ENCODE assay signal across 10 mouse cellular contexts in genomic region chr5:143638516-143639270, GRCm38 (mm10). TPM values are rescaled to one million over a fixed set of nuclear protein-coding genes. Genes with fewer than 3 reads are reported as not detected.
DNase-seq lines count a peak whose midpoint lies in the region; ATAC-seq and TF ChIP-seq lines count a peak whose summit lies in the region.
"Had no signal": no experiment of that assay in that cellular context is flagged by ENCODE, and none has a peak within 500 bp of the region (broad histone marks: within the 10 kb centered on the region; RNA-seq: fewer than 3 reads in every experiment).

No protein-coding gene starts in this region.

- H3K4me3 ChIP-seq in heart, embryonic 12.5 days = no peak overlapping the region
- no peak overlapping the region for H3K4me3 ChIP-seq in lung, embryonic 15.5 days
- H3K4me3 ChIP-seq in myocyte = no peak overlapping the region

- H3K36me3 ChIP-seq in heart, embryonic 12.5 days = no peaks in the 10 kb centered on the region
- H3K36me3 ChIP-seq in lung, embryonic 15.5 days = no peaks in the 10 kb centered on the region
- no peaks in the 10 kb centered on the region for H3K36me3 ChIP-seq in myocyte (ENCODE audit: control insufficient read depth, insufficient read depth)

- H3ac ChIP-seq in myocyte (ENCODE audit: control insufficient read depth, insufficient read length) = no peak overlapping the region

- DNase-seq in heart, postnatal 36 days = no peak
- no peak for DNase-seq in lung, postnatal 14 days
- DNase-seq in fibroblast of lung, adult 2 months (ENCODE audit: low read depth) = peak; percentile 81
- no peak for DNase-seq in right cerebral cortex, postnatal 36 days (ENCODE audit: low spot score in 2 of 2)
- DNase-seq in left cerebral cortex, adult 8-10 months (ENCODE audit: low spot score in 2 of 2) = no peak
- DNase-seq: gastrocnemius, postnatal 25 days had no signal

- H3K9ac ChIP-seq in heart, embryonic 12.5 days = no peak overlapping the region
- H3K9ac ChIP-seq in lung, embryonic 15.5 days = no peak overlapping the region

- H3K27me3 ChIP-seq in heart, embryonic 12.5 days (replicated peaks) = no peaks in the 10 kb centered on the region
- H3K27me3 ChIP-seq in lung, embryonic 15.5 days = no peaks in the 10 kb centered on the region
- H3K27me3 ChIP-seq in myocyte (ENCODE audit: control insufficient read depth, insufficient read depth, insufficient read length) = no peaks in the 10 kb centered on the region

- H3K27ac ChIP-seq in heart, embryonic 12.5 days (ENCODE audit: poor library complexity, severe bottlenecking) = 0 out of 2 replicates have a peak overlapping the region, but pooled peaks have one; percentile 28
- peak overlapping the region; percentile 34; the same call in 1 of the 2 replicates for H3K27ac ChIP-seq in lung, embryonic 15.5 days

- no peak overlapping the region for H3K4me2 ChIP-seq in heart, embryonic 12.5 days
- H3K4me2 ChIP-seq in lung, embryonic 15.5 days = no peak overlapping the region
- peak overlapping the region; percentile 76 for H3K4me2 ChIP-seq in myocyte (ENCODE audit: low read depth)
- H3K4me2 ChIP-seq: midbrain, embryonic 11.5 days had no signal

- no peak for ATAC-seq in heart, embryonic 12.5 days (ENCODE audit: insufficient number of reproducible peaks, low FRiP score)
- no peak for ATAC-seq in lung, embryonic 15.5 days (ENCODE audit: borderline replicate concordance, extremely low read depth, low FRiP score, low TSS enrichment)

- WGBS in heart, embryonic 12.5 days = 59% methylated on average over 7 of the region's 7 CpGs
- 47% methylated on average over 7 of the region's 7 CpGs for WGBS in lung, embryonic 15.5 days

- peaks cover 79% of the 10 kb centered on the region for H3K79me2 ChIP-seq in myocyte (ENCODE audit: control insufficient read depth, insufficient read depth)

- intact Hi-C loops in heart, postnatal 36 days (cut with DNase I) = no loop called here

- no peak for TF ChIP-seq POLR2A in myocyte (IDR thresholded peaks at IDR 0.05; ENCODE audit: insufficient read length, low read depth)

- no peaks in the 10 kb centered on the region for H3K9me3 ChIP-seq in heart, embryonic 12.5 days (replicated peaks)
- H3K9me3 ChIP-seq in lung, embryonic 15.5 days = no peaks in the 10 kb centered on the region

- peaks cover 70% of the 10 kb centered on the region for H3K4me1 ChIP-seq in heart, embryonic 12.5 days (replicated peaks)
- H3K4me1 ChIP-seq in lung, embryonic 15.5 days = peaks cover 61% of the 10 kb centered on the region

TF ChIP-seq in myocyte, 11 proteins besides CTCF, POLR2A, EP300 and RAD21:
- TF ChIP-seq CEBPB (IDR thresholded peaks at IDR 0.05; ENCODE audit: insufficient read depth, poor library complexity, severe bottlenecking) = peak; percentile 95
- TF ChIP-seq POLR2AphosphoS2 (IDR thresholded peaks at IDR 0.05; ENCODE audit: insufficient read length, low read depth) = no peak
- no peak for TF ChIP-seq SRF (IDR thresholded peaks at IDR 0.05; ENCODE audit: control insufficient read depth, insufficient read length, low read depth)
- TF ChIP-seq TCF12 (IDR thresholded peaks at IDR 0.05; ENCODE audit: insufficient read depth, poor library complexity, severe bottlenecking) = no peak

RNA-seq across cellular contexts. Expression of gene Cyth3, which starts 16.4 kb away (rescaled TPM):
- polyA plus RNA-seq in heart, embryonic 12.5 days (2016; fragmentation: Nextera tagmentation; extraction: Ambion mirVana) = 41.8 and 41.9 TPM in 2 replicates
- 10 to 100 TPM; 34.7 to 40.7 TPM for total RNA-seq in heart, postnatal 36 days (2021)
- polyA plus RNA-seq in lung, embryonic 15.5 days (2015; fragmentation: Nextera tagmentation; extraction: Ambion mirVana) = 49.8 and 57.2 TPM in 2 replicates
- polyA plus RNA-seq in myocyte (2012; fragmentation: generic; extraction: Trizol) = 18.5 TPM
- 10 to 100 TPM; 29.9 to 37.5 (median 32.7) TPM for total RNA-seq in left cerebral cortex, adult 8-10 months (2022)
